Mouse (Mus musculus) liver, postnatal 0 days (tissue): ENCODE data around the gene Olfr1442.

ENCODE experiments used
- CTCF ChIP-seq: sonication (generic); IDR thresholded peaks from 2 replicates; pipeline ENCODE4 v1.5.1; 2016; ENCODE audit warnings: antibody characterized with exemption, low read depth
- EP300 ChIP-seq: IDR thresholded peaks from 2 replicates; pipeline ENCODE4 v1.6.1; 2016; ENCODE audit warnings: antibody characterized with exemption, low read depth, mild to moderate bottlenecking

GRCm38 (mm10) chr19:12649511-12649910, 20.7 kb upstream of the Olfr1442 start:
- TF ChIP-seq EP300 (no peak), CTCF (no peak)
